Mouse (Mus musculus): ENCODE measurements around the gene Rara.
"Not testable (repeated sequence)": the region's sequence is repeated elsewhere in the genome, so short reads cannot be mapped to it uniquely, and the experiment has no call there.

Gene Rara

GRCm38 (mm10) chr11:98970191-98970925 lies 42.7 kb downstream of the Rara start:
- DNase-seq: peak; percentile 24

GRCm38 (mm10) chr11:98971316-98972031 lies 43.9 kb downstream of the Rara start:
- peak; percentile 66 for DNase-seq

- peak; percentile 85 for DNase-seq
Observed at GRCm38 (mm10) chr11:98972215-98972614, 44.6 kb downstream of the Rara start.

- DNase-seq: peak; percentile 19
Observed at GRCm38 (mm10) chr11:98972801-98973360, 45.3 kb downstream of the Rara start.

GRCm38 (mm10) chr11:98973584-98973983 lies 46.0 kb downstream of the Rara start:
- peak; percentile 38 for DNase-seq

GRCm38 (mm10) chr11:98974213-98974612 lies 46.6 kb downstream of the Rara start:
- DNase-seq: peak; percentile 7

GRCm38 (mm10) chr11:98974871-98975719 lies 47.5 kb downstream of the Rara start:
- peak; percentile 74 for DNase-seq

GRCm38 (mm10) chr11:98978526-98979148 lies 51.0 kb downstream of the Rara start:
- DNase-seq: peak; percentile 2

GRCm38 (mm10) chr11:98979356-98979755 lies 51.7 kb downstream of the Rara start:
- peak; percentile 1 for DNase-seq

- DNase-seq: peak; percentile 15
Observed at GRCm38 (mm10) chr11:98981289-98981996, 53.8 kb downstream of the Rara start.

GRCm38 (mm10) chr11:98981997-98982772 lies 54.6 kb downstream of the Rara start:
- peak; percentile 70 for DNase-seq

GRCm38 (mm10) chr11:98982773-98983133 lies 55.1 kb downstream of the Rara start, which contains the start of gene Gjd3:
Gjd3 (minus strand) TSS chr11:98983016.
- no peak for DNase-seq

GRCm38 (mm10) chr11:98983551-98983950 lies 55.9 kb downstream of the Rara start:
- peak; percentile 2 for DNase-seq

- DNase-seq: peak; percentile 1
Observed at GRCm38 (mm10) chr11:98985542-98985941, 57.9 kb downstream of the Rara start.

- not testable (repeated sequence) for DNase-seq
Observed at GRCm38 (mm10) chr11:98988260-98988659, 60.6 kb downstream of the Rara start.

- no peak for DNase-seq
Observed at GRCm38 (mm10) chr11:98990866-98991265, 63.2 kb downstream of the Rara start.

GRCm38 (mm10) chr11:98995987-98996386 lies 68.4 kb downstream of the Rara start:
- no peak for DNase-seq

GRCm38 (mm10) chr11:98997659-98998058 lies 70.0 kb downstream of the Rara start:
- DNase-seq: no peak

GRCm38 (mm10) chr11:98998776-98999175 lies 71.2 kb downstream of the Rara start:
- DNase-seq: no peak

GRCm38 (mm10) chr11:98999243-98999642 lies 71.6 kb downstream of the Rara start:
- DNase-seq: no peak

- DNase-seq: no peak
Observed at GRCm38 (mm10) chr11:99006788-99007187, 79.2 kb downstream of the Rara start.

Data from cerebellum, adult 11 months (tissue).